Mouse (Mus musculus): ENCODE data around the gene Gm11758. TPM values are rescaled to one million over a fixed set of nuclear protein-coding genes. Genes with fewer than 3 reads are reported as not detected.
"Not testable (repeated sequence)": the region's sequence is repeated elsewhere in the genome, so short reads cannot be mapped to it uniquely, and the experiment has no call there.

Gm11758 gene
- total RNA-seq (2015; ENCODE audit: low replicate concordance) = not detected in 2 replicates
- not detected in 2 replicates for total RNA-seq (2017; ENCODE audit: low replicate concordance)

GRCm38 (mm10) chr4:73876166-73876565 lies at the start of gene Gm11758:
Gene Gm11758 (minus strand): TSS chr4:73876266.
- ATAC-seq (replicated peaks; ENCODE audit: low FRiP score, poor library complexity, severe bottlenecking) = not testable (repeated sequence)

GRCm38 (mm10) chr4:73920660-73921059 lies 44.6 kb upstream of the Gm11758 start, which contains the start of gene Gm11756:
Gene Gm11756 (minus strand): TSS chr4:73920760.
- not testable (repeated sequence) for ATAC-seq (replicated peaks; ENCODE audit: low FRiP score, poor library complexity, severe bottlenecking)

- not testable (repeated sequence) for ATAC-seq (replicated peaks; ENCODE audit: low FRiP score, poor library complexity, severe bottlenecking)
These were observed 29.8 kb upstream of the Gm11758 start, which contains the start of gene Gm13871 for GRCm38 (mm10) chr4:73905853-73906252. Gene Gm13871 (minus strand): TSS chr4:73905953.

GRCm38 (mm10) chr4:73891012-73891411 lies 14.9 kb upstream of the Gm11758 start, which contains the start of gene Gm11757:
Gene Gm11757 (minus strand): TSS chr4:73891112.
- ATAC-seq (replicated peaks; ENCODE audit: low FRiP score, poor library complexity, severe bottlenecking) = not testable (repeated sequence)

GRCm38 (mm10) chr4:73826587-73826986 lies 49.5 kb downstream of the Gm11758 start:
- no peak for ATAC-seq (replicated peaks; ENCODE audit: low FRiP score, poor library complexity, severe bottlenecking)

Other genes starting within 250 kb of the Gm11758 start
- not detected in 2 replicates for gene Gm11236, start 238.1 kb downstream of the Gm11758 start, total RNA-seq (2015; ENCODE audit: low replicate concordance)
- not detected in 2 replicates for gene Gm11236, start 238.1 kb downstream of the Gm11758 start, total RNA-seq (2017; ENCODE audit: low replicate concordance)
- not detected in 2 replicates for gene Gm11239, start 207.9 kb downstream of the Gm11758 start, total RNA-seq (2015; ENCODE audit: low replicate concordance)
- not detected in 2 replicates for gene Gm11239, start 207.9 kb downstream of the Gm11758 start, total RNA-seq (2017; ENCODE audit: low replicate concordance)
- not detected in 2 replicates for gene Gm428, start 192.8 kb downstream of the Gm11758 start, total RNA-seq (2015; ENCODE audit: low replicate concordance)
- not detected in 2 replicates for gene Gm428, start 192.8 kb downstream of the Gm11758 start, total RNA-seq (2017; ENCODE audit: low replicate concordance)
- not detected in 2 replicates for gene Rasef, start 85.3 kb downstream of the Gm11758 start, total RNA-seq (2015; ENCODE audit: low replicate concordance)
- not detected in 2 replicates for gene Rasef, start 85.3 kb downstream of the Gm11758 start, total RNA-seq (2017; ENCODE audit: low replicate concordance)
- not detected in 2 replicates for gene Gm11757, start 14.8 kb upstream of the Gm11758 start, total RNA-seq (2015; ENCODE audit: low replicate concordance)
- not detected in 2 replicates for gene Gm11757, start 14.8 kb upstream of the Gm11758 start, total RNA-seq (2017; ENCODE audit: low replicate concordance)
- gene Gm13871, start 29.7 kb upstream of the Gm11758 start, total RNA-seq (2015; ENCODE audit: low replicate concordance) = not detected in 2 replicates
- not detected in 2 replicates for gene Gm13871, start 29.7 kb upstream of the Gm11758 start, total RNA-seq (2017; ENCODE audit: low replicate concordance)
- gene Gm11756, start 44.5 kb upstream of the Gm11758 start, total RNA-seq (2015; ENCODE audit: low replicate concordance) = not detected in 2 replicates
- gene Gm11756, start 44.5 kb upstream of the Gm11758 start, total RNA-seq (2017; ENCODE audit: low replicate concordance) = not detected in 2 replicates
- gene 2310002L09Rik, start 74.6 kb upstream of the Gm11758 start, total RNA-seq (2015; ENCODE audit: low replicate concordance) = not detected in 2 replicates
- gene 2310002L09Rik, start 74.6 kb upstream of the Gm11758 start, total RNA-seq (2017; ENCODE audit: low replicate concordance) = not detected in 2 replicates
- gene Frmd3, start 137.2 kb upstream of the Gm11758 start, total RNA-seq (2015; ENCODE audit: low replicate concordance) = not detected in 2 replicates
- gene Frmd3, start 137.2 kb upstream of the Gm11758 start, total RNA-seq (2017; ENCODE audit: low replicate concordance) = not detected in 2 replicates